Mouse (Mus musculus) spleen, adult 2 months (tissue): ENCODE measurements around the gene Cacnb3.

ENCODE experiments used
- CTCF ChIP-seq: fragments of 200-500 bp; IDR thresholded peaks from 2 replicates; pipeline ENCODE4 v1.5.1; 2011; ENCODE audit warnings: mild to moderate bottlenecking, inconsistent platforms; ENCODE audit not compliant: insufficient read depth, insufficient read length, insufficient replicate concordance; ENCODE audit errors: extremely low read depth
- POLR2A ChIP-seq: fragments of 200-500 bp; IDR thresholded peaks from 2 replicates; pipeline ENCODE4 v1.6.1; 2011; ENCODE audit warnings: low read depth, low read length, inconsistent platforms

DNA sequence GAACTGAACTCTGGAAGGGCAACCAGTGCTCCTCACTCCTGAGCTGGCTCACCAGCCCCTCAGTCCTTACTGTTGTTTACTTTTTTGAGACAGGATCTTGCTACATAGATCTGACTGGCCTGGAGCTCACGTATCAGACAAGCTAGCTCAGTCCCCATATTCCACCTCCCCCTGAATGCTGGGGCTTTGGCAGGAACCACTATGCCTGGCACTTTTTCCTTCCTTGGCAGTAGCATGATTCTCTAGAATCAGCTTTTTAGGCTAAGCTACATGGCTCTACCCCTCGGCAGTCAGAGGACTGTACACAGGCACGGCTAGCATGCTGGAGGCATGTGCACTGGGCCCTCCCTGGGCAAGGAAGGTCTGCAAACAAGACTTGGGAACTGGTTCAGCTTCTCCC, 17.4 kb downstream of the Cacnb3 start:
- TF ChIP-seq CTCF (no peak), POLR2A (no peak)
